Mouse (Mus musculus): ENCODE measurements around the gene Asrgl1. TPM values are rescaled to one million over a fixed set of nuclear protein-coding genes. Genes with fewer than 3 reads are reported as not detected.

The Asrgl1 gene
- polyA plus RNA-seq, 1 experiment from 2014 or later: 16.5 TPM

GRCm38 (mm10) chr19:9063831-9064230 lies 71.6 kb downstream of the Asrgl1 start:
- H3K9ac ChIP-seq: no peak overlapping the region

GRCm38 (mm10) chr19:9062822-9063221 lies 72.6 kb downstream of the Asrgl1 start:
- ATAC-seq (ENCODE audit: low FRiP score, low read depth): no peak
- Histone ChIP-seq H3K27ac (no peak overlapping the region), H3K4me1 (peaks cover 9% of the 10 kb centered on the region), H3K9me3 (no peaks in the 10 kb centered on the region), H3K4me2 (replicated peaks) (no peak overlapping the region), H3K9ac (no peak overlapping the region), H3K27me3 (replicated peaks) (no peaks in the 10 kb centered on the region), H3K36me3 (no peaks in the 10 kb centered on the region), H3K4me3 (no peak overlapping the region)
- 91% methylated on average over 2 of the region's 2 CpGs for WGBS

More at GRCm38 (mm10) chr19:9063831-9064230, 71.6 kb downstream of the Asrgl1 start:
- Histone ChIP-seq H3K27ac (no peak overlapping the region), H3K4me2 (replicated peaks) (no peak overlapping the region), H3K9me3 (no peaks in the 10 kb centered on the region), H3K27me3 (replicated peaks) (no peaks in the 10 kb centered on the region), H3K4me1 (peaks cover 9% of the 10 kb centered on the region), H3K36me3 (no peaks in the 10 kb centered on the region), H3K4me3 (no peak overlapping the region)
- ATAC-seq (ENCODE audit: low FRiP score, low read depth): no peak
- 86% methylated on average over 3 of the region's 3 CpGs for WGBS

DNA sequence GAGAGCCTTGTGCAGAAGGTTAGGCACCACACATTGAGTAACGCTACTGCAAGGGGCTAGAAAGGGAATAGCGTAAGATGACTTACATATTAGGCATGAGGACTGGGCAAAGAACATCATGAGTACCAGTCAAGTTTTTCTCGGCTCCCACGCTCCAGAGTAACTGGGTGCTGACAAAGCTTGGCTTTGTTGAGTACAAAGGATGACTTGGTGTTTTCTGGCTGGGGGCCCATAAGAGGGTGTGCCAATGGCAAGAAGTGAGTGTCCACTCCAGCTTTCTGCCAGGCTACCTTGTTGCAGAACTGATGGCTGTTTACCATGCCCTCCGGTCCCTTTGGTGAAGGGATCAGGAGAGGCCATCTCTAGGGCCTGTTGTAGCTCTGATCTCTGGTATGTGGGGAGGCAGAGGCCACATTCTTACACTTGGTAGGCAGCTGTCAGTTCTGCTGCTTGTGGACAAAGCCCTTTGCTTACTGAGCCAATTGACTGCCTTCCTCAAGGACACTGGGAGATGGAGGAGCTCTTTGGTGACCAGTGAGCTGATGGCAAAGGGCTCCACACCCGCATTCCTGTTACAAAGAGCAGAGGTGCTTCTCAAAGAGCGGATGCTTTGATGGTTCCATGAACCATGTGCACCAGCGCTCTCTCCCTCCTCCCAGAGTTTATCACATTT lies 74.1 kb downstream of the Asrgl1 start:
- Histone ChIP-seq H3K4me1 (peaks cover 8% of the 10 kb centered on the region), H3K4me3 (no peak overlapping the region), H3K36me3 (no peaks in the 10 kb centered on the region), H3K27ac (no peak overlapping the region), H3K9me3 (no peaks in the 10 kb centered on the region), H3K27me3 (replicated peaks) (no peaks in the 10 kb centered on the region), H3K4me2 (replicated peaks) (no peak overlapping the region), H3K9ac (no peak overlapping the region)
- WGBS: 91% methylated on average over 8 of the region's 8 CpGs
- no peak for ATAC-seq (ENCODE audit: low FRiP score, low read depth)

GRCm38 (mm10) chr19:9060103-9060502 lies 75.3 kb downstream of the Asrgl1 start:
- Histone ChIP-seq H3K27ac (no peak overlapping the region), H3K4me2 (replicated peaks) (no peak overlapping the region), H3K27me3 (replicated peaks) (no peaks in the 10 kb centered on the region), H3K9me3 (no peaks in the 10 kb centered on the region), H3K9ac (no peak overlapping the region), H3K36me3 (no peaks in the 10 kb centered on the region), H3K4me1 (no peaks in the 10 kb centered on the region), H3K4me3 (no peak overlapping the region)
- ATAC-seq (ENCODE audit: low FRiP score, low read depth): no peak
- 68% methylated on average over 4 of the region's 4 CpGs for WGBS

Other genes starting within 250 kb of the Asrgl1 start
- gene 1810009A15Rik, start 246.8 kb downstream of the Asrgl1 start, polyA plus RNA-seq (2016; fragmentation: Nextera tagmentation; extraction: Ambion mirVana): 82.0 and 98.5 TPM in 2 replicates
- not detected in 2 replicates for gene Gm49416, start 246.7 kb downstream of the Asrgl1 start, polyA plus RNA-seq (2016; fragmentation: Nextera tagmentation; extraction: Ambion mirVana)
- 43.6 and 47.3 TPM in 2 replicates for gene Ints5, start 242.6 kb downstream of the Asrgl1 start, polyA plus RNA-seq (2016; fragmentation: Nextera tagmentation; extraction: Ambion mirVana)
- gene Ganab, start 237.6 kb downstream of the Asrgl1 start, polyA plus RNA-seq (2016; fragmentation: Nextera tagmentation; extraction: Ambion mirVana): 116 and 119 TPM in 2 replicates
- gene B3gat3, start 215.3 kb downstream of the Asrgl1 start, polyA plus RNA-seq (2016; fragmentation: Nextera tagmentation; extraction: Ambion mirVana): 84.2 and 91.5 TPM in 2 replicates
- 2.1 and 2.3 TPM in 2 replicates for gene Rom1, start 206.3 kb downstream of the Asrgl1 start, polyA plus RNA-seq (2016; fragmentation: Nextera tagmentation; extraction: Ambion mirVana)
- gene Eml3, start 206.1 kb downstream of the Asrgl1 start, polyA plus RNA-seq (2016; fragmentation: Nextera tagmentation; extraction: Ambion mirVana): 14.1 and 14.3 TPM in 2 replicates
- 175 and 177 TPM in 2 replicates for gene Mta2, start 193.8 kb downstream of the Asrgl1 start, polyA plus RNA-seq (2016; fragmentation: Nextera tagmentation; extraction: Ambion mirVana)
- gene Tut1, start 181.8 kb downstream of the Asrgl1 start, polyA plus RNA-seq (2016; fragmentation: Nextera tagmentation; extraction: Ambion mirVana): 32.5 and 34.6 TPM in 2 replicates
- 360 and 361 TPM in 2 replicates for gene Eef1g, start 168.6 kb downstream of the Asrgl1 start, polyA plus RNA-seq (2016; fragmentation: Nextera tagmentation; extraction: Ambion mirVana)
- gene Ahnak, start 146.4 kb downstream of the Asrgl1 start, polyA plus RNA-seq (2016; fragmentation: Nextera tagmentation; extraction: Ambion mirVana): 5.0 and 6.3 TPM in 2 replicates
- gene Scgb1a1, start 47.7 kb downstream of the Asrgl1 start, polyA plus RNA-seq (2016; fragmentation: Nextera tagmentation; extraction: Ambion mirVana): not detected in 2 replicates

Measured in neural tube, embryonic 12.5 days (tissue).